Mouse (Mus musculus) liver, adult 2 months (tissue): ENCODE results near the gene Tfap2a.

Experiments used
- CTCF ChIP-seq: fragments of 200-500 bp; IDR thresholded peaks from 2 replicates; pipeline ENCODE4 v1.5.1; 2011; ENCODE audit warnings: low read depth, low read length, control low read depth
- POLR2A ChIP-seq: fragments of 200-500 bp; IDR thresholded peaks from 2 replicates; pipeline ENCODE4 v1.6.1; 2011; ENCODE audit warnings: low read length, control low read depth; ENCODE audit not compliant: insufficient read depth; ENCODE audit errors: extremely low read depth

- TF ChIP-seq CTCF: no peak
- TF ChIP-seq POLR2A: no peak
These were observed 34.1 kb downstream of the Tfap2a start for GRCm38 (mm10) chr13:40703982-40704501.
